Mouse (Mus musculus): ENCODE data around the gene Slc12a3. TPM values are rescaled to one million over a fixed set of nuclear protein-coding genes. Genes with fewer than 3 reads are reported as not detected.

The Slc12a3 gene
- polyA plus RNA-seq, 1 experiment from 2014 or later: 0.14 TPM

DNA sequence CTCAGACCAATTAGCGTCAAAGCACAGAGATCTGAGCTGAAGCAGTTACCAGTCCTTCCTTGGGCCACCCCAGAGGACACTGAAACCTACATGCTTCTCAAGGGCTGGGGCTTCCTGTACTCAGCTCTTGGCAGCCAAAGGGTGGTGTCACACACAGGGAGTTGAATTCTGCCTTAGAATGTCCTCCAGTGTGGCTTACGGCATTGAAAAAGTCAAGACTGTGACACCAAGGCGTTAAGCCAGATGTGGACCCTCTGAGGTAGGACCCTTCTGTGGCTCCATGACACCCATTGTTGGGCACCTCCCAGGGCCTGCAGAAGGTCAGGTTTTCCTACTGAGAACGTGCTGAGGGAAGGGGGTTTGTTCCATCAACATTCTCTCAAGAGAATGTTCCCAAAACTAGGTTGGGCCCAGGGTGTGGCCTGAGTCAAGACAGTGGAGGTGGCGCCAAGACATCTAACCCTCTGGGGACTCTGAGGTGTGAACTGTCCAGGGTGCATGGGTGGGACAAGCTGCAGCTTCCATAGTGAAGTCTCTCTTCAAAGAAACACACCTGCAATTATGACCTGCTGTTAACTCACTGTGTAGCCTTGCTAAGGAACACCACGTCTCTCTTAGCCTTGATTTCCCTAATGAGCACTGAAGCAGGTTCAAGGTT is 32.9 kb downstream of the Slc12a3 start:
- Histone ChIP-seq H3K9ac (no peak overlapping the region), H3K9me3 (no peaks in the 10 kb centered on the region), H3K4me3 (no peak overlapping the region), H3K27me3 (no peaks in the 10 kb centered on the region), H3K27ac (no peak overlapping the region), H3K4me2 (no peak overlapping the region), H3K36me3 (no peaks in the 10 kb centered on the region), H3K4me1 (peaks cover 29% of the 10 kb centered on the region)
- WGBS: 78% methylated on average over 6 of the region's 6 CpGs
- no peak for ATAC-seq (ENCODE audit: borderline replicate concordance, extremely low read depth, low FRiP score, low TSS enrichment)

DNA sequence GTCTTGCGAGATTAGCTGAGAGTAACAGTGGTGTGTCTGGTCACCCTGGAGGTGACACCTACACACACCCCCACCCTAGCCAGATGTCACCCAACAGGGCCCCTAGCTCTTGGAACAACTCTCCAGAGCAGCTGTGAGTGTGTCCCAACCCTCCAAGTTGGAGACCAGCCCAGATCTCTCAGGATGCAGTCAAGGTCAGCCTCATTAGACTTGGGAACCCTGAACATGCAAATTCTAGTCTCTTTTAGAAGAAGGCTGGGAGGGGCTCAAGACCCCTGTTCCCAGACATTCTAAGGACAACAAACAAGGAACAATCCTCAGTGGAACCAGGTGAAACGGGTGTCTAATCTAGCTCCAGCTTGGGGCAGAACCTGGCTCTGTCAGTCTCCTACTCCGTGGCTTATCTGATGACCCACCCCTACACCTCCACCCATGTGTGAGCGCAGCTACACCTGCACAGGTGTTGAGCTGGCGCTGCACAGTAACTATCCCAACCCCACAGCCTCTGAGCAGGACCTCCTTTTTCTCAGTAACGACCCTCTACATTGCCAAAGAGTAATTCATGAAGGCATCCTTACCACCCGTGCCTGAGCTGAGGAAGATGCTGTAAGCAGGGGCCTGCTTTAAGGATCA is 33.7 kb downstream of the Slc12a3 start:
- ATAC-seq (ENCODE audit: borderline replicate concordance, extremely low read depth, low FRiP score, low TSS enrichment): peak; percentile 61; the same call in 1 of the 2 replicates
- H3K9ac ChIP-seq: no peak overlapping the region

DNA sequence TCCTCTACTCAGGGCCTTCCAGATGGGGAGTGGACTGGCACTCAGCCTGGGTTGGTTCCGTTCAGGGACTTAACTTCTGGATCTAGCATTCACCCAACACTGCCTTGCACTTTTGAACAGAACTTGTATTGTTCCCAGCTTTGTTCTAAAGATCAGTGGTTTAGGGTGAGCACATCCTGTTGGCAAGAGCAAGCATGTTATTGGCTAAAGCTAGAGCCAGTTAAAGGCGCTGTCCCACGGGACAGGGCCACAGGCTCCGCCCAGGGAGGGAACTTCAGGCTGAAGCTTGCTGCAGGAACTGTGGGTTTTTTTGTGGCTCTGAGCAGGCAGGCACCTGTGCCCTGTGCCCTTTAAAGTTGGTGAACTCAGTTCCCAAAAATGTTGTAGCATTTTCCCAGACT is 34.3 kb downstream of the Slc12a3 start:
- H3K4me3 ChIP-seq: no peak overlapping the region
- 28% methylated on average over 4 of the region's 4 CpGs for WGBS
- no peaks in the 10 kb centered on the region for H3K9me3 ChIP-seq
- H3K27me3 ChIP-seq: no peaks in the 10 kb centered on the region
- ATAC-seq (ENCODE audit: borderline replicate concordance, extremely low read depth, low FRiP score, low TSS enrichment): peak; percentile 66; the same call in 1 of the 2 replicates
- peak overlapping the region; percentile 52 for H3K27ac ChIP-seq
- H3K9ac ChIP-seq: no peak overlapping the region
- no peaks in the 10 kb centered on the region for H3K36me3 ChIP-seq
- peaks cover 27% of the 10 kb centered on the region for H3K4me1 ChIP-seq
- H3K4me2 ChIP-seq: no peak overlapping the region

More for the DNA sequence above, 33.7 kb downstream of the Slc12a3 start:
- no peaks in the 10 kb centered on the region for H3K27me3 ChIP-seq
- H3K4me3 ChIP-seq: no peak overlapping the region
- peak overlapping the region; percentile 52 for H3K27ac ChIP-seq
- H3K9me3 ChIP-seq: no peaks in the 10 kb centered on the region
- peaks cover 29% of the 10 kb centered on the region for H3K4me1 ChIP-seq
- H3K36me3 ChIP-seq: no peaks in the 10 kb centered on the region
- no peak overlapping the region for H3K4me2 ChIP-seq
- 63% methylated on average over 7 of the region's 7 CpGs for WGBS

DNA sequence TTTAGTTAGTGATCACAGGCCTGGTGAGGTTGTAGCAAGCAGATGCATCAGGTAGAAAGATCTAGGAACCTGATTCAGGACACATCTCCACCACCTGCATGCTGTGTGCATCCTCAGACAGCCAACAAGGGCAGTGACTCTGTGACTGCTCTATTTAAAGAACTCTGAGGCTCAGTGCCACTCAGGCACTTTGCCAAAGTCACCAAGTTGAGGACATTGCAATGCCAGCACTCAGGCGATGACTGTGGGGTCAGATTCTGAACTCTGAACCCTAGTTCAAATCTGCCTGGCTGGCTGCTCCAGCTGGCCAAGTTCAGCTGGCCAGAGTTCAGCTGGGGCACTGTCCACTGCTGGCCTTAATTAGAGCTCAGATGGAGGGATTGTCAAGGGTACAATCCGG is 34.9 kb downstream of the Slc12a3 start:
- H3K4me1 ChIP-seq: peaks cover 21% of the 10 kb centered on the region
- no peak overlapping the region for H3K4me2 ChIP-seq
- H3K9me3 ChIP-seq: no peaks in the 10 kb centered on the region
- H3K36me3 ChIP-seq: no peaks in the 10 kb centered on the region
- H3K27me3 ChIP-seq: no peaks in the 10 kb centered on the region
- 65% methylated on average over 2 of the region's 2 CpGs for WGBS
- no peak for ATAC-seq (ENCODE audit: borderline replicate concordance, extremely low read depth, low FRiP score, low TSS enrichment)
- H3K27ac ChIP-seq: no peak overlapping the region
- no peak overlapping the region for H3K9ac ChIP-seq
- no peak overlapping the region for H3K4me3 ChIP-seq

DNA sequence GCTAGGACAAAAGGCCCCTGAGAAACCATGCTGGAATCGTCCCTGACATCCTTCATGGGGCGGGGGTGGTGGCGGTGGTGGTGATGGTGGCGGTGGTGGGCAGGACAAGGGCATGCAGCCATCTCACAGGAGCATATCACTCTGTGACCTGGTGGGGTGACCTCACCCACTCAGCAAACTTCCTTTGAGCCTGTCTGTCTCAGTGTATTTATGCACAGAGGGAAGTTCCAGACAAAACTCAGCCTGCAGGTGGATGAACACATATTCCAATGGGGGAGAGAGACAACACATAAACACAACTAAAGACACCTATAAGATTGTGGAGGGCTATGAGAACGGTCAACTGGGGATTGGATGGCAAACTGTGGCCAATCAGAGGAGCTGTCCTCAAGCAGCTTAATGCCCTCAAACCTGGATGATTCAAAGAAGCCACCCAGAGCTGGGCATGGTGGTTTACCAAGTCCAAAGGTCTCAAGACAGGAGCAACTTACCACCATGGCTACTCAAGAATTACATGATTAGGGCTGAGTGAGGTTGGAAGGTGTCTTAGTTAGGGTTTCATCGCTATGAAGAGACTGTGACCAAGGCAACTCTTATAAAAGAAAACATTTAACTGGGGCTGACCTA is 35.8 kb downstream of the Slc12a3 start:
- no peak overlapping the region for H3K9ac ChIP-seq
- H3K9me3 ChIP-seq: no peaks in the 10 kb centered on the region
- no peaks in the 10 kb centered on the region for H3K27me3 ChIP-seq
- no peak overlapping the region for H3K4me3 ChIP-seq
- WGBS: 85% methylated on average over 6 of the region's 6 CpGs
- no peak overlapping the region for H3K27ac ChIP-seq
- H3K4me2 ChIP-seq: no peak overlapping the region
- H3K36me3 ChIP-seq: no peaks in the 10 kb centered on the region
- no peak for ATAC-seq (ENCODE audit: borderline replicate concordance, extremely low read depth, low FRiP score, low TSS enrichment)
- H3K4me1 ChIP-seq: peaks cover 19% of the 10 kb centered on the region

DNA sequence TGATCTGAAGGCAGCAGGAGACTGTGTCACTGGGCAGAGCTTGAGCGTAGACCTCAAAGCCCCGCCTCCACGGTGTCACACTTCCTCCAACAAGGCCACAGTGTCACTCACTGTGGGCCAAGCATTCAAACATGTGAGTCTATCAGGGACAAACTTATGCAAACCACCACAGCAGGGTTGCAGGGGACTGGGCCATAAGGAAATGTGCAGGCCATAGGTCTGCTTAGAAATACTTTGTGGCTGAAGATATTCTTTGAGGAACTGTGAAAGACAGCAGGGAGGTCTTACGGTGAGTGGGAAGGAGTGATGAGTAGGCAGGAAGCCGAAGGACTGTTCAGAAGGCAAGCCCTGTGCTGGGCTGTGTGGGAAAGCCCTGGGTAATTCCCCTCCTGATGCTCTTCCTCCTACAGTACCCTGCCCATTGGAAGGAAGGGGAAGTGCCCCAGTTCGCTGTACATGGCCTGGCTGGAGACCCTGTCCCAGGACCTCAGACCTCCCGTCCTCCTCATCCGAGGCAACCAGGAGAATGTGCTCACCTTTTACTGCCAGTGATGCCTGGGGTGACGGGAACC is 36.5 kb downstream of the Slc12a3 start:
- WGBS: 79% methylated on average over 9 of the region's 9 CpGs
- ATAC-seq (ENCODE audit: borderline replicate concordance, extremely low read depth, low FRiP score, low TSS enrichment): no peak
- H3K4me2 ChIP-seq: no peak overlapping the region

DNA sequence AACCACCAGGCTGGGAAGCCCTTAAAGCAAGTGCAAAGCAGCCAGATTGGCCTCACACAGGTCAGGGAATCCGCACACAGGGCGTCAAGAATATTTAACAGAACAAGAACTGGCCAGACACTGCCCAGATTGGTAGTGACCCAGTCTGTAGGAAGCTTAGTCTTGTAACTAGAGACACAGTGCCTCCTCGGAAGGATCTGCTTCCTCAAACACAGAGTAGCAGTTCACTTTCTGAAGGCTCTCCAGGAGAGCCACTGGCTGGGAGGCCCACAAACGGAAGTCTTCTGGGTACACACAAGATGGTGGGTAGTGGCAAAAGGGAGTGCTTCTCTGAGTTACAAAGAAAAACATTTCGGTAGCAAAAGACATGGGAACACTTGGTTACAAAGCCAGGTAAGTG is 41.8 kb downstream of the Slc12a3 start:
- no peak overlapping the region for H3K4me3 ChIP-seq
- H3K4me1 ChIP-seq: peaks cover 8% of the 10 kb centered on the region; the same call in 1 of the 2 replicates
- WGBS: 74% methylated on average over 5 of the region's 5 CpGs
- H3K36me3 ChIP-seq: no peaks in the 10 kb centered on the region
- no peaks in the 10 kb centered on the region; the same call in 1 of the 2 replicates for H3K27me3 ChIP-seq
- ATAC-seq (ENCODE audit: borderline replicate concordance, extremely low read depth, low FRiP score, low TSS enrichment): no peak
- H3K4me2 ChIP-seq: no peak overlapping the region
- H3K9ac ChIP-seq: no peak overlapping the region
- H3K27ac ChIP-seq: no peak overlapping the region
- no peaks in the 10 kb centered on the region for H3K9me3 ChIP-seq

More for the DNA sequence above, 36.5 kb downstream of the Slc12a3 start:
- Histone ChIP-seq H3K27ac (no peak overlapping the region), H3K4me1 (peaks cover 19% of the 10 kb centered on the region), H3K27me3 (no peaks in the 10 kb centered on the region), H3K9ac (no peak overlapping the region), H3K36me3 (no peaks in the 10 kb centered on the region), H3K4me3 (no peak overlapping the region), H3K9me3 (no peaks in the 10 kb centered on the region)

DNA sequence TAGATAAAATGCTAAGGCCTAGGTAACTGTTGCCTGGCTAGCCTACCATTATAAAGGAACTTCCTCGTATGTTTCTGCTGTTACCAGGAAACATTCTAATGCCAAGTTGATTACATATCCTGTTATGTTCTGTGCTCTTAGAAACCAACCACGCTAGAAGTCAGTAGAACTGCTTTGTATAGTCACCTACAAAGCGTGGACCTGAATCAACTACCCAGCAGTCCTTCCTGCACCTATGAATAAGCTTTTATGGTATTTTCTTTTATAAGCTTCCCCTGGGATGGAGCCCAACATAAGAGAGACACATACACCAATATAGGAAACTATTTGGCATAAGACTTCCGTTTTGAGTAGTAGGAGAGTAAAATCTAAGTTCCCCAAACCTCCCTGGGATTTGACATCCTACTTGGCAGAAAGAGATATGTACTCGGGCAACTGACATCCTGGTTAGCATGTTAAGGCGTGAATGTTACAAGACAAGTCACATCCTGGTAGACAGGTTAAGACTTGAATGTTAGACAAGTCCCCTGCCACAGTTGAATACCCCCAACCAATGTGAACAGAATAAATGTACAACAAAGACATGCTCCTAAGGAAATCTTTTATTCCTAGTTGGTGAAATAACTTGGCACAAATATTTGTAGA is 44.1 kb downstream of the Slc12a3 start:
- Histone ChIP-seq H3K27ac (no peak overlapping the region), H3K27me3 (no peaks in the 10 kb centered on the region; the same call in 1 of the 2 replicates), H3K4me3 (no peak overlapping the region), H3K4me1 (peaks cover 18% of the 10 kb centered on the region), H3K9ac (no peak overlapping the region), H3K4me2 (no peak overlapping the region), H3K9me3 (no peaks in the 10 kb centered on the region), H3K36me3 (no peaks in the 10 kb centered on the region)
- ATAC-seq (ENCODE audit: borderline replicate concordance, extremely low read depth, low FRiP score, low TSS enrichment): no peak
- 77% methylated on average over 6 of the region's 6 CpGs for WGBS

DNA sequence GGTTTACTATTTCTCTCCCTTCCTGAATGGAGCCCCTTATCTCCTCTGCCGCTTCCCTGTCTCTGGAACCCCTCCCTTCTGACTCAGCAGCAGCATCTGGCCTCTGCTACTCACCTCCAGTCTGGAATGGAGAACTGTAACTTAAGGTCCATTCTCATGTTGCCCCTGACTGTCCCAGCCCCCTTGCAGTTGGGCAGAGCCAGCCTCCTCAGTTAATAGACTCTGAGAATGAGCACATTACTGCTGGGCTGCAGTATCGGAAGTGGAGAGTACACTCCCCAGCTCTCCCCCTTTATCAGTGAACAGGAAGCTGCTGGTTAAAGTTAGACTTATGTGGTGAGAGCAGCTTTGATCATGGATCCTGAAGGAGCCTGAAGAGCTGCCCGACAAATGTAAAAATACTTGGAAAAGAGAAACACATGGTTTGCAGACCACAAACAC is 46.6 kb downstream of the Slc12a3 start:
- H3K27ac ChIP-seq: no peak overlapping the region
- no peak for ATAC-seq (ENCODE audit: borderline replicate concordance, extremely low read depth, low FRiP score, low TSS enrichment)

DNA sequence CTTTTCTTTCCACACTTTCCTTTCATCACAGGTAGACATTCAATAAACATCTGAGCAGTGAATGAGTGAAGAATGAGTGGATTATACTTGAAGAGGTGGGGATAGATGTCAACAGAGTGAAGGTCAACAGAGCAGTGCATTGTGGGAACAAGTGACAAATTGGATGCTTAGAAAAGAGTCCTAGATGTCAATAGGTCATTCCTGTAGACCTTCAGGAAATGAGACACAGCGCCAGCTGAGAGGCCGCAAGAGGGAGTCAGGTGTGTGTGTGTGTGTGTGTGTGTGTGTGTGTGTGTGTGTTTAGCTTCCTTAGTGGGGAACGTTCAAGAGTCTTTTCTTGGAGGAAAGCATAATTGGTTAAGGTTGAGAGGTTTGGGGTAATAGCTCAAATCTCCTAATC is 47.2 kb downstream of the Slc12a3 start:
- no peak for ATAC-seq (ENCODE audit: borderline replicate concordance, extremely low read depth, low FRiP score, low TSS enrichment)
- Histone ChIP-seq H3K36me3 (no peaks in the 10 kb centered on the region), H3K4me3 (no peak overlapping the region), H3K9me3 (no peaks in the 10 kb centered on the region), H3K27me3 (no peaks in the 10 kb centered on the region; the same call in 1 of the 2 replicates), H3K9ac (no peak overlapping the region), H3K4me2 (no peak overlapping the region), H3K4me1 (peaks cover 21% of the 10 kb centered on the region), H3K27ac (no peak overlapping the region)
- 59% methylated on average over 3 of the region's 3 CpGs for WGBS

More for the DNA sequence above, 46.6 kb downstream of the Slc12a3 start:
- H3K9me3 ChIP-seq: no peaks in the 10 kb centered on the region
- H3K4me1 ChIP-seq: peaks cover 21% of the 10 kb centered on the region
- H3K9ac ChIP-seq: no peak overlapping the region
- 8% methylated on average over 3 of the region's 3 CpGs for WGBS
- H3K27me3 ChIP-seq: no peaks in the 10 kb centered on the region; the same call in 1 of the 2 replicates
- no peaks in the 10 kb centered on the region for H3K36me3 ChIP-seq
- H3K4me2 ChIP-seq: no peak overlapping the region
- no peak overlapping the region for H3K4me3 ChIP-seq

DNA sequence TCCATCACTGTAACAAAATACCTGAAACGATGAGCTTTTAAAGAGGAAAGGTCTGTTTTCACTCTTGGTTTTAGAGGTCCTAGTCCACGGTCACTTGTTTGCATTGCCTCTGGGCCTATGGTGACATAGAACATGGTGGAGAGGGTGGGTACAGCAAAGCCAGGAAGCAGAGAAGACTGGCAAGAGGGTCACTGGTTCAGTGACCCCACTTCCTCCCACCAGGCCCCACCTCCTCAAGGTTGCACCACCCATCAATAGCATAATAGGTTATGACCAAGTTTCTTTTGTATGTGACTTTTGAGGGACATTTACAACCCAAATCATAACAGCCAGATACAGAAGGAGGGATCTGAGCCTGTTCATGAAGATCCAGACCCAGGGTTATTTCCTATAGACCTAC is 47.6 kb downstream of the Slc12a3 start:
- Histone ChIP-seq H3K27ac (no peak overlapping the region), H3K4me1 (peaks cover 21% of the 10 kb centered on the region), H3K27me3 (no peaks in the 10 kb centered on the region; the same call in 1 of the 2 replicates), H3K36me3 (no peaks in the 10 kb centered on the region), H3K9ac (no peak overlapping the region), H3K4me2 (no peak overlapping the region), H3K9me3 (no peaks in the 10 kb centered on the region), H3K4me3 (no peak overlapping the region)
- no peak for ATAC-seq (ENCODE audit: borderline replicate concordance, extremely low read depth, low FRiP score, low TSS enrichment)
- WGBS: 83% methylated on average over 2 of the region's 2 CpGs
